Mouse (Mus musculus): ENCODE results near the gene 4921511C20Rik.

Gene 4921511C20Rik

DNA sequence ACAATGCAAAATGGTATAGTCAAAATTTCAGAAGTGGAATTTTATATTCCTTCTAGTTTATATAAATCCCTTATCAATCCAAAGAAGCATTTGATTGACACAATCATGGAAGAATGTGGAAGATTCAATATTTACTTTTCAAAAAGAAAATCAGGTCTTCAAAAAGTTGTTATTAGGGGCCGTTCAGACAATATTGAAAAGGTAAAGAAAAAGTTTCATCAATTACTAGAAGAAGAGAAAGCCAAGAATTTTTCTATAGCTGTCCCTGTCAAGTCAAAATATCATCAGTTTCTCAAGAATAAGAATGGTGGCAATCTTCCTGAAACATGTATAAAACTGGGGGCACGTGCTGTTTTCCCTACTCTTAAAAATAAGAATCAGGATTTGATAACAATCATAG, at the start of gene 4921511C20Rik:
4921511C20Rik (plus strand) TSS at position 301 of the 400 bp plus-strand sequence.
- no peak for DNase-seq (ENCODE audit: low spot score in 2 of 2)
